Mouse (Mus musculus) ES-E14 (cell line): ENCODE data around the gene Rnf227. TPM values are rescaled to one million over a fixed set of nuclear protein-coding genes. Genes with fewer than 3 reads are reported as not detected.
A peak's percentile ranks its signal among the peaks of the same experiment; 100 is the strongest.

ENCODE experiments used
- DNase-seq: peaks from one replicate; pipeline ENCODE4 v3.0.0-alpha.2; 2013; ENCODE audit warnings: low read depth, low spot score
- H3K27ac ChIP-seq: 2 replicates; pipeline ENCODE4 v1.5.1; 2012; ENCODE audit warnings: low read depth, mild to moderate bottlenecking, low read length, moderate library complexity, mixed read lengths; ENCODE audit not compliant: poor library complexity, insufficient read depth, severe bottlenecking
- H3K36me3 ChIP-seq: 2 replicates; pipeline ENCODE4 v1.6.1; 2012; ENCODE audit warnings: mild to moderate bottlenecking, low read length, moderate library complexity, mixed read lengths; ENCODE audit not compliant: control insufficient read depth, poor library complexity, insufficient read depth, severe bottlenecking
- H3K4me1 ChIP-seq, 2 experiments: fragments of 150-350 bp in 1 of 2; sonication (generic) in 1 of 2; 2 replicates each; pipeline ENCODE4 v1.6.1; 2012; ENCODE audit warnings: low read length in 2 of 2, mild to moderate bottlenecking in 1 of 2, mixed read lengths in 1 of 2; ENCODE audit not compliant: control insufficient read depth in 2 of 2, insufficient read depth in 2 of 2, poor library complexity in 1 of 2
- H3K4me3 ChIP-seq, 2 experiments: fragments of 150-350 bp in 1 of 2; sonication (generic) in 1 of 2; 2 replicates each; pipeline ENCODE4 v1.5.1; 2012; ENCODE audit warnings: low read length in 2 of 2, low read depth in 1 of 2, mild to moderate bottlenecking in 1 of 2, mixed read lengths in 1 of 2; ENCODE audit not compliant: insufficient read depth in 1 of 2, poor library complexity in 1 of 2, severe bottlenecking in 1 of 2
- H3K9ac ChIP-seq: 2 replicates; pipeline ENCODE4 v1.6.1; 2012; ENCODE audit warnings: low read depth, mild to moderate bottlenecking, low read length, mixed read lengths; ENCODE audit not compliant: poor library complexity, insufficient read depth, severe bottlenecking
- H3K9me3 ChIP-seq: fragments of 150-350 bp; sonication (generic); 2 replicates; pipeline ENCODE4 v1.6.1; 2012; ENCODE audit warnings: low read depth, mild to moderate bottlenecking, low read length; ENCODE audit not compliant: control insufficient read depth, insufficient read depth
- CHD2 ChIP-seq: IDR thresholded peaks from 2 replicates; pipeline ENCODE4 v1.6.1; 2014; ENCODE audit warnings: mild to moderate bottlenecking, low read depth, low read length, inconsistent platforms
- HCFC1 ChIP-seq: IDR thresholded peaks from 2 replicates; pipeline ENCODE4 v1.6.1; 2012; ENCODE audit warnings: low read length, inconsistent platforms, borderline replicate concordance; ENCODE audit not compliant: insufficient read depth
- MAFK ChIP-seq: IDR thresholded peaks from 2 replicates; pipeline ENCODE4 v1.6.1; 2014; ENCODE audit warnings: mild to moderate bottlenecking, low read depth, low read length, inconsistent platforms; ENCODE audit not compliant: insufficient read depth
- ZC3H11A ChIP-seq: IDR thresholded peaks from 2 replicates; pipeline ENCODE4 v1.6.1; 2012; ENCODE audit warnings: low read depth, mild to moderate bottlenecking, inconsistent platforms, low read length, borderline replicate concordance
- ZNF384 ChIP-seq: IDR thresholded peaks from 2 replicates; pipeline ENCODE4 v1.6.1; 2012; ENCODE audit warnings: low read depth, low read length, inconsistent platforms
- in situ Hi-C, 2 experiments: fragments of 600-800 bp; cut with MboI; formaldehyde crosslinking; loops; one replicate each; pipeline ENCODE4 v1.15.1; 2025; ENCODE audit warnings: low sequenced_read_pairs in 2 of 2, inconsistent platforms in 1 of 2; ENCODE audit not compliant: unreplicated experiment in 2 of 2
- total RNA-seq: library from RNA; depleted of rRNA; stranded (reverse); fragments of 300-350 nt; gene quantifications from 2 replicates; pipeline ENCODE4 v1.2.3, GENCODE M21; 2012

Gene Rnf227
- total RNA-seq, 1 experiment, result 1.8 TPM

DNA sequence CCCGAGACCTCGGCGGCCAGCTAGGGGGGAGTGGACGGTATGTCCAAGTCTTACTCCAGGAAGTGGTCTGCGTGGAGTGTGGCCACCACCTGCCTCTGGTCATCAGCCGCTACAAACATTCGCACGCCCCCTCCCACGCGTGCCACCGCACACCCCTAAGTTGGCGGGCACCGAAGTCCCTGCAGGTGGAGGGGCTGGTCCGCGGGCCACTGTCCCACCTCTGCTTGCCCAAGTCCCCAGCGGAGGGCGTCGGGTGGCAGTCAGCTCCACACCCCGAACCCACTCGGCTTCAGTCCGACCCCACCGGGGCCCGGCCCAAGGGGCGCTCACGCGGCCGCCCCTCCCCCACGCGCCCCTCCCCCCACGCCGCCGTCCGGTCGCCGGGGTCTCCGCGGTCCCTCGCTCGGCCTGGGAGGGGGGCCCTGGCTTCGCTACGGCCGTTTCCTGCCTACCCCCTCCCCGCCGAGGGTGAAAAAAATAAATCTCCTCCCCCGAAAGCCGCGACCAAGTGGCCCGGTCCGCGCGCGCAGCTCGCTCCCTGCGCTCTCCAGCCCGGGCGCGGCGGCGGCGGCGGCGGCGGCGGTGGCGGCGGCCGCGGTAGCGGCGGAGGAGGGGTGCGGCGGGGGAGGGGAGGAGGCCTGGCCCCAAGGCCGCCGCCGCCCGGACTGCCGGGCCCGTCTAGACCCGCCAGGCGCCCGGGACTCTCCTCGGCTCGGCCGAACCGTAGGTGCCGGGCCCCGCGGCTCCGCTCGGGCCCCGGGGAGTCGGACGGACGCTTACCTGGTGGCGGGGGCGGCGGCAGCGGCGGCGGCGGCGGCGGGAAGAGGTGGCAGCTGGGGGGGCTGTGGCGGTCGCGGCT is 28.3 kb downstream of the Rnf227 start:
- peaks cover 0 to 26% of the 10 kb centered on the region in 2 experiments; a peak in 2 of 4 replicates for H3K4me1 ChIP-seq
- no peak for TF ChIP-seq CHD2
- no peak for TF ChIP-seq HCFC1
- no peak for TF ChIP-seq MAFK
- no peak for TF ChIP-seq ZC3H11A
- peak; percentile 82 for TF ChIP-seq ZNF384

GRCm38 (mm10) chr11:69369215-69369989 is 29.1 kb downstream of the Rnf227 start, which contains the start of gene Chd3:
TSS of gene Chd3 (minus strand) at chr11:69369406.
- Histone ChIP-seq H3K9me3 (no peaks in the 10 kb centered on the region), H3K27ac (no peak within 1 kb of the TSS; the same call in 1 of the 2 replicates), H3K9ac (peak within 1 kb of the TSS; percentile 76), H3K4me1 (peaks cover 0 to 26% of the 10 kb centered on the region in 2 experiments; a peak in 2 of 4 replicates), H3K4me3 (peak within 1 kb of the TSS; percentile 77 to 89), H3K36me3 (no peaks in the 10 kb centered on the region)
- in situ Hi-C loops, result no loop called here
- no peak for TF ChIP-seq ZNF384
- no peak for TF ChIP-seq HCFC1
- TF ChIP-seq ZC3H11A, result no peak
- TF ChIP-seq CHD2, result no peak
- no peak for TF ChIP-seq MAFK
- DNase-seq, result no peak

More for the DNA sequence above, 28.3 kb downstream of the Rnf227 start:
- Histone ChIP-seq H3K27ac (no peak overlapping the region; the same call in 1 of the 2 replicates), H3K9me3 (no peaks in the 10 kb centered on the region), H3K9ac (peak overlapping the region; percentile 76), H3K36me3 (no peaks in the 10 kb centered on the region), H3K4me3 (peak overlapping the region; percentile 77 to 89)
- no peak for DNase-seq
- in situ Hi-C loops, result no loop called here

GRCm38 (mm10) chr11:69369990-69370816 is 29.9 kb downstream of the Rnf227 start:
- Histone ChIP-seq H3K36me3 (no peaks in the 10 kb centered on the region), H3K27ac (no peak overlapping the region), H3K9ac (no peak overlapping the region), H3K4me3 (no peak overlapping the region), H3K9me3 (no peaks in the 10 kb centered on the region), H3K4me1 (peaks cover 0 to 26% of the 10 kb centered on the region in 2 experiments; a peak in 2 of 4 replicates)
- TF ChIP-seq ZNF384 (peak; percentile 24; the same call in 1 of the 2 replicates), CHD2 (no peak), HCFC1 (no peak)
- no peak for DNase-seq
- in situ Hi-C loops, result no loop called here

GRCm38 (mm10) chr11:69370817-69371215 is 30.6 kb downstream of the Rnf227 start:
- in situ Hi-C loops, result no loop called here
- no peak for DNase-seq
- H3K9me3 ChIP-seq, result no peaks in the 10 kb centered on the region
- H3K27ac ChIP-seq, result no peak overlapping the region
- no peak for TF ChIP-seq HCFC1
- no peak overlapping the region for H3K9ac ChIP-seq
- no peaks in the 10 kb centered on the region for H3K36me3 ChIP-seq
- no peak overlapping the region for H3K4me3 ChIP-seq
- peaks cover 0 to 21% of the 10 kb centered on the region in 2 experiments; a peak in 2 of 4 replicates for H3K4me1 ChIP-seq
